Mouse (Mus musculus) olfactory bulb, adult 2 months (tissue): Measurements from ENCODE around the gene Rpl10a.

ENCODE experiments used
- CTCF ChIP-seq: fragments of 200-500 bp; IDR thresholded peaks from 2 replicates; pipeline ENCODE4 v1.5.1; 2012; ENCODE audit warnings: low read depth, mild to moderate bottlenecking, low read length, moderate library complexity; ENCODE audit not compliant: insufficient read depth
- POLR2A ChIP-seq: fragments of 200-500 bp; IDR thresholded peaks from 2 replicates; pipeline ENCODE4 v1.6.1; 2012; ENCODE audit warnings: mild to moderate bottlenecking, low read depth, low read length, moderate library complexity; ENCODE audit not compliant: insufficient read depth

DNA sequence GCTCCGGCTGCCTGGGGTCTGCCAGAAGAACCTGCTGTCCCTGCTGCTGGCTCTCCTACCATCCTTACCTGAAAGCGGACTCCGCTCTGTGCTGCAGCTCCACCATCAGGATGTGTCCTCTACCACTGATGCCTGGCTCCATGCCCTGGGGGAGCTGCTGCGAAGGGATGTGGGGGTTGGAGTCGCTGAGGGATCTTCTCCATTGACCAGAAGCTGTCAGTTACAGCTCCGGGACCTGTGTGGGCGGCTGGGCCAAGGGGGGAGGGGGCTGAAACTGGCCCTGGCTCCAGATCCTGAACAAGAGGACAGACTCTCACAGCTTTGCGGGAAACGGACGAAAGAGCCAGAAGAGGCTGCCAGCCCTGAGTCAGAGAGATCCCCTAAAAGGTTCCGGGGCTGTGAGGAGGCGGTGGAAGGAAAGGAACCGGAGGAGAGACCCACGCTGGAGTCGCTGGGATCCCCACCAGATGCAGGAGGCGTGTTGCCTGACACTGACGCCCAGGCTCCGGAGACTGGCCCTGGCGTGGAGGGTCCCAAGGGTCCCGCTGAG, 12.6 kb upstream of the Rpl10a start:
- no peak for TF ChIP-seq CTCF
- no peak for TF ChIP-seq POLR2A
